Mouse (Mus musculus) C2C12 (cell line): ENCODE results near the gene Fam71f1.

Experiments used
- CEBPB ChIP-seq: IDR thresholded peaks from one replicate; pipeline ENCODE4 v1.6.1; 2011; ENCODE audit warnings: low read depth, mild to moderate bottlenecking, control low read depth, moderate library complexity
- CTCF ChIP-seq: IDR thresholded peaks from one replicate; pipeline ENCODE4 v1.5.1; 2011; ENCODE audit not compliant: control insufficient read depth, insufficient read depth, insufficient read length
- MAX ChIP-seq: IDR thresholded peaks from one replicate; pipeline ENCODE4 v1.6.1; 2011; ENCODE audit warnings: mild to moderate bottlenecking, control low read depth
- MYOD1 ChIP-seq: IDR thresholded peaks from one replicate; pipeline ENCODE4 v1.6.1; 2011; ENCODE audit warnings: low read depth; ENCODE audit not compliant: control insufficient read depth, insufficient read length
- USF1 ChIP-seq: IDR thresholded peaks from one replicate; pipeline ENCODE4 v1.6.1; 2011; ENCODE audit warnings: low read depth, mild to moderate bottlenecking, control low read depth, moderate library complexity

GRCm38 (mm10) chr6:29379954-29380353, 61.0 kb downstream of the Fam71f1 start:
- TF ChIP-seq CTCF (no peak), USF1 (no peak), MYOD1 (no peak), CEBPB (no peak), MAX (no peak)
